ENCODE assay signal across 10 mouse cellular contexts in the genomic region with DNA sequence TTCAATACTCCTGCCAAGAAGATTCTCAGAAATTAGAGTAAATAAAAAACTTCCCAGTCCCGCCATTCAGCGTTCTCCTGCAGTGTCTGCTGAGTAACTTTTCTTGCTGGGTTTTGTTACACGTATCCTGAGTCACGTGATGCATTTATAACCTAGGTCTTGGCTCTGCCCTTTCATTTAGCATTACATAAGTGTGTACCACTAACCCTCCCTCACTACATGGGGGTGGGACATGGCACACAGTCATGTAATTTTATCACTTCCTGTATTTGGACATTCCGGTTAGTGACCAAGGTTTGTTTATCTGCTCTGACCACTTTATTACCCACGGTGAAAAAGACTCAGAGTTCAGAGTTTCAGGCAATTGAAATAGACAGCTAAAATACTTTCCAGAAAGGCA.
DNase-seq lines count a peak whose midpoint lies in the region; ATAC-seq and TF ChIP-seq lines count a peak whose summit lies in the region.
"Had no signal": no experiment of that assay in that cellular context is flagged by ENCODE, and none has a peak within 500 bp of the region (broad histone marks: within the 10 kb centered on the region; RNA-seq: fewer than 3 reads in every experiment).

No protein-coding gene starts in this region.

- no peaks in the 10 kb centered on the region for H3K27me3 ChIP-seq in heart, embryonic 16.5 days (ENCODE audit: control insufficient read depth, insufficient read depth, low read length)
- no peaks in the 10 kb centered on the region for H3K27me3 ChIP-seq in limb, embryonic 10.5 days (ENCODE audit: low read depth, poor library complexity, severe bottlenecking)
- H3K27me3 ChIP-seq in thymus, adult 2 months (ENCODE audit: control insufficient read depth, insufficient read depth, low read length), result no peaks in the 10 kb centered on the region

- no peak overlapping the region for H3K4me2 ChIP-seq in heart, embryonic 16.5 days (ENCODE audit: low read depth, low read length)

- peaks cover 12% of the 10 kb centered on the region for H3K36me3 ChIP-seq in heart, embryonic 16.5 days (ENCODE audit: control insufficient read depth, insufficient read depth)
- H3K36me3 ChIP-seq in limb, embryonic 10.5 days, result peaks cover 47% of the 10 kb centered on the region
- no peaks in the 10 kb centered on the region for H3K36me3 ChIP-seq in thymus, adult 2 months (ENCODE audit: control insufficient read depth, insufficient read depth, low read length)

- peaks cover 26% of the 10 kb centered on the region for H3K4me1 ChIP-seq in heart, embryonic 16.5 days (ENCODE audit: control insufficient read depth, insufficient read depth, low read length)
- H3K4me1 ChIP-seq in limb, embryonic 10.5 days, result no peaks in the 10 kb centered on the region
- H3K4me1 ChIP-seq in thymus, adult 2 months (replicated peaks; ENCODE audit: control insufficient read depth, insufficient read depth, low read length), result no peaks in the 10 kb centered on the region

- ATAC-seq in heart, embryonic 16.5 days (replicated peaks; ENCODE audit: extremely low read depth, insufficient read depth, low FRiP score), result no peak

- H3K9me3 ChIP-seq in heart, embryonic 16.5 days (replicated peaks; ENCODE audit: control insufficient read depth, low read length), result no peaks in the 10 kb centered on the region
- no peaks in the 10 kb centered on the region for H3K9me3 ChIP-seq in limb, embryonic 10.5 days (replicated peaks)
- H3K9me3 ChIP-seq: G1E had no signal

- no peak overlapping the region for H3K4me3 ChIP-seq in heart, embryonic 16.5 days (ENCODE audit: low read length)
- no peak overlapping the region for H3K4me3 ChIP-seq in limb, embryonic 10.5 days
- H3K4me3 ChIP-seq in thymus, adult 2 months (ENCODE audit: control insufficient read depth, insufficient read depth, low read length), result no peak overlapping the region

- no peak for TF ChIP-seq CTCF in thymus, adult 2 months (IDR thresholded peaks at IDR 0.05; ENCODE audit: borderline replicate concordance, control insufficient read depth, extremely low read depth, insufficient read depth, low read length, poor library complexity)

- DNase-seq in urinary bladder, postnatal 14 days (ENCODE audit: low spot score), result peak; percentile 61
- no peak for DNase-seq in urinary bladder, postnatal 4 days (ENCODE audit: low spot score in 2 of 2)
- peak; percentile 73 to 81 for DNase-seq in kidney, postnatal 36 days
- DNase-seq in limb, embryonic 10.5 days (ENCODE audit: low spot score), result no peak
- no peak for DNase-seq in thymus, adult 2 months
- no peak for DNase-seq in cerebellum, adult 11-12 months
- no peak for DNase-seq in thymus, postnatal 4 days
- DNase-seq: cerebellum, adult 9-10 months had no signal

- H3K9ac ChIP-seq in heart, embryonic 16.5 days (ENCODE audit: low read length), result no peak overlapping the region

- 50% methylated on average over 6 of the region's 6 CpGs for WGBS in heart, embryonic 16.5 days
- 71% methylated on average over 6 of the region's 6 CpGs for WGBS in limb, embryonic 10.5 days
- WGBS in thymus, adult 2 months, result 87% methylated on average over 6 of the region's 6 CpGs

- TF ChIP-seq POLR2A in thymus, adult 2 months (IDR thresholded peaks at IDR 0.05; ENCODE audit: control insufficient read depth, extremely low read depth, insufficient read depth, low read length, poor library complexity), result no peak

- H3K27ac ChIP-seq in heart, embryonic 16.5 days (ENCODE audit: low read length), result peak overlapping the region; percentile 47
- H3K27ac ChIP-seq in limb, embryonic 10.5 days, result no peak overlapping the region
- no peak overlapping the region for H3K27ac ChIP-seq in thymus, adult 2 months (ENCODE audit: control insufficient read depth, insufficient read depth, low read length)

Comparison
In these comparisons a context has a peak if more than half of its experiments do, and no peak if none do; other contexts are left out.
1. DNase-seq: peak in urinary bladder, postnatal 14 days (single experiment) and kidney, postnatal 36 days (2 of 2); none in urinary bladder, postnatal 4 days (0 of 2), limb, embryonic 10.5 days (single experiment), thymus, adult 2 months (single experiment), cerebellum, adult 11-12 months (single experiment) and thymus, postnatal 4 days (single experiment).